Mouse (Mus musculus) hindbrain, postnatal 0 days (tissue): ENCODE results near the gene Magi2. TPM values are rescaled to one million over a fixed set of nuclear protein-coding genes. Genes with fewer than 3 reads are reported as not detected.
"Not testable (repeated sequence)": the region's sequence is repeated elsewhere in the genome, so short reads cannot be mapped to it uniquely, and the experiment has no call there.

Experiments
- ATAC-seq: fragments of 200-750 bp; cut with Nextera tagmentation; 2 replicates; pipeline ENCODE4 v1.8.0; 2017; ENCODE audit warnings: mild to moderate bottlenecking, moderate TSS enrichment, moderate library complexity
- DNase-seq: peaks from one replicate; pipeline ENCODE4 v3.0.0-alpha.2; 2015; ENCODE audit warnings: low spot score
- H3K27ac ChIP-seq: fragments of 300-500 bp; sonication (generic); 2 replicates; pipeline ENCODE4 v1.5.1; 2014; ENCODE audit warnings: mild to moderate bottlenecking
- H3K27me3 ChIP-seq: fragments of 300-500 bp; sonication (generic); 2 replicates; pipeline ENCODE4 v1.6.1; 2014; ENCODE audit warnings: low read length, mixed read lengths; ENCODE audit not compliant: insufficient read depth
- H3K36me3 ChIP-seq: fragments of 300-500 bp; sonication (generic); 2 replicates; pipeline ENCODE4 v1.6.1; 2014; ENCODE audit warnings: low read length, mixed read lengths; ENCODE audit not compliant: insufficient read depth
- H3K4me1 ChIP-seq: fragments of 300-500 bp; sonication (generic); 2 replicates; pipeline ENCODE4 v1.6.1; 2014; ENCODE audit warnings: antibody characterized with exemption, low read length, mixed read lengths; ENCODE audit not compliant: insufficient read depth
- H3K4me2 ChIP-seq: fragments of 300-500 bp; sonication (generic); 2 replicates; pipeline ENCODE4 v1.6.1; 2014; ENCODE audit warnings: low read depth, mild to moderate bottlenecking, low read length, moderate library complexity, mixed read lengths
- H3K4me3 ChIP-seq: fragments of 300-500 bp; sonication (generic); 2 replicates; pipeline ENCODE4 v1.5.1; 2014; ENCODE audit warnings: low read length
- H3K9ac ChIP-seq: fragments of 300-500 bp; sonication (generic); replicated peaks from 2 replicates; pipeline ENCODE4 v1.6.1; 2014; ENCODE audit warnings: mild to moderate bottlenecking, low read length, moderate library complexity, mixed read lengths
- H3K9me3 ChIP-seq: fragments of 300-500 bp; sonication (generic); 2 replicates; pipeline ENCODE4 v1.6.1; 2016; ENCODE audit warnings: low read length, mixed read lengths
- CTCF ChIP-seq: IDR thresholded peaks from 2 replicates; pipeline ENCODE4 v1.5.1; 2016; ENCODE audit warnings: antibody characterized with exemption, control low read depth, low read depth
- WGBS: fragments of 180-500 bp; shearing (Covaris S2); extraction: QIAGEN DNeasy Blood & Tissue Kit; methylation state at CpG from one replicate; pipeline ENCODE4 v1.1.7; 2014; 5-methylcytosine and 5-hydroxymethylcytosine counted together
- polyA plus RNA-seq: library from polyadenylated mRNA; unstranded; fragments of >200 nt; fragmentation: Nextera tagmentation; extraction: Ambion mirVana; gene quantifications from 2 replicates; pipeline ENCODE4 v1.2.1, GENCODE M21; 2015
- total RNA-seq: library from RNA; depleted of rRNA; stranded (reverse); fragments of >200 nt; gene quantifications from 2 replicates; pipeline ENCODE4 v1.2.3, GENCODE M21; 2014

Gene Magi2
- total and polyA plus RNA-seq, 2 experiments from 2014 or later = 17.3 to 45.5 TPM

DNA sequence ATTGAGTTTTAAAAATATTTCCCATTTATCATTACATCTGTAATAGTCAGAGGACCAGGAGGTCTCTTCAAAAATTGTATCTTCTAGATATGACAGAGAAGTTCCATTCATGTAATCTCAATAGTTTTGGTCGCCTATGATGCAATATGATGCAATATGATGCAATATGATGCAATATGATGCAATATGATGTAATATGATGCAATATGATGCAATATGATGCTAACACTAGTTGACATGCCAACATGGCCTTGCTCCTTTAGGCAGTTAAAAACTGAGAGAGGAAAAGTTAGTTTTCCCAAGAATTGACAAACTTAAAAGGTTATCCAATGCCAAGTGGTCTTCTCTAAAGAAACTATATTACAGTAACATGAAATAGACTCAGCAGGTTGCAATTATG, 83.0 kb downstream of the Magi2 start:
- no peak for DNase-seq
- H3K27ac ChIP-seq = no peak overlapping the region
- H3K36me3 ChIP-seq = no peaks in the 10 kb centered on the region
- H3K4me1 ChIP-seq = no peaks in the 10 kb centered on the region
- H3K9me3 ChIP-seq = no peaks in the 10 kb centered on the region
- ATAC-seq = no peak
- no peak overlapping the region for H3K4me3 ChIP-seq
- H3K27me3 ChIP-seq = no peaks in the 10 kb centered on the region
- TF ChIP-seq CTCF = no peak
- no peak overlapping the region for H3K4me2 ChIP-seq
- WGBS = 77% methylated on average over 1 of the region's 1 CpGs
- no peak overlapping the region for H3K9ac ChIP-seq

DNA sequence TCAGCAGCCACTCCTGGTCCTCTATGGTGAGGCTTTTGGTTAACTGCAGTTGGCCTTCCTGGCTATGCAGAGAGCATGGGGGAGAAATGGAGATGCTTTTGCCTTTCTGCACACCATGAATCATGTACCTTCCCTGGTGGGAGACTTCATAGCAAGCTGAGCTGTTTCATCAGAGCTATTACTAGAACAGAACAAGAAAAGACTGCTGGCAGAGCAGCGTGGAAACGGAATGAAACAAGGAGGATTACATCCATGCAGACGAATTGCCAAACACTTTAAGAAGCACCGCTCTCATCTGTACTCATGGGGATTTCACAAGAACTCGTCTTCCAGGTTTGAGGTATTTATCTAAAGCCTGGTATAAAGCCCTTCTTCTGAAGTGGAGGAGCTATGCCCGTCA, 95.7 kb downstream of the Magi2 start:
- no peak overlapping the region for H3K9ac ChIP-seq
- DNase-seq (no peak), ATAC-seq (no peak)
- no peaks in the 10 kb centered on the region for H3K27me3 ChIP-seq
- H3K4me2 ChIP-seq = no peak overlapping the region
- no peak for TF ChIP-seq CTCF
- no peaks in the 10 kb centered on the region for H3K4me1 ChIP-seq
- H3K36me3 ChIP-seq = no peaks in the 10 kb centered on the region
- H3K9me3 ChIP-seq = no peaks in the 10 kb centered on the region
- 67% methylated on average over 6 of the region's 6 CpGs for WGBS
- H3K27ac ChIP-seq = no peak overlapping the region
- no peak overlapping the region for H3K4me3 ChIP-seq

DNA sequence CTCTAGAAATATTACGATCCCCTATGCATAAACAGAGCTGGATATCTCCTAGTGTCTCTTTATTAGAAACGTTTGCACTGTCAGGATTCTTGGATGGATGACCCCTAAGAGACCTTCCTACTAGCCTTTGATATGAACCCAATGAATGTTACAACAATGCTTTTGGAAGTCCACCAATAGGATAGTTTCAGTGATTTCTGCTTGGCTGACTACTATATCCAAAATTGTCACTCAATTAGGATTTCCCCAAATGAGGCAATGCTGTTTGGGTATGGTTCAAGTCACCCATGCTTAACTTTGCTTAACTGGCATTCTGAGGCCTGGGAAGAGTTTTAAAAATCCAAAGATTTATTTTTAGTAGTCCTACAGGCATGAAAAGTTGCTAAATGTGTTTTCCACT, 110.7 kb downstream of the Magi2 start:
- TF ChIP-seq CTCF = no peak
- no peaks in the 10 kb centered on the region for H3K27me3 ChIP-seq
- H3K9me3 ChIP-seq = no peaks in the 10 kb centered on the region
- ATAC-seq (no peak), DNase-seq (no peak)
- no peaks in the 10 kb centered on the region for H3K36me3 ChIP-seq
- no peak overlapping the region for H3K4me3 ChIP-seq
- H3K27ac ChIP-seq = no peak overlapping the region
- H3K9ac ChIP-seq = no peak overlapping the region
- H3K4me1 ChIP-seq = no peaks in the 10 kb centered on the region
- WGBS = 59% methylated on average over 2 of the region's 2 CpGs
- H3K4me2 ChIP-seq = no peak overlapping the region

DNA sequence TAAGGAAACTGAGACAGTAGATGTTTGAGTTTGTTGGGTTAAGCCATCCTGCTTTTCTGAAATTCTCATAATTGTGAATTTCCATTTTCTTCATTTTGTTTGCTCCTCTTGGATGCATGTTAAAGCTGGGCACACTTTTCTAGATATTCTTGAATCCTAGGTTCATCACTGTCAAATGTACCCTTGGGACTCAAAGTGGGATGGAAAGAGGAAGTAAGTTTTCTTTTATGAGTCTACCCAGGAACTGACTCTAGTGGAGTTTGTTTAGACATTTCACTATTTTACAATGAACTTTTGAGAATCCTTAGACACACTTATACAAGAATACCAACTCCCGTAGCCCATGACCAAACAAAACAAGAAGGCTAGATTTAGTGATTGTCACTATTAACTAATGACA, 141.3 kb downstream of the Magi2 start:
- ATAC-seq = no peak
- H3K4me1 ChIP-seq = no peaks in the 10 kb centered on the region
- no peak overlapping the region for H3K4me3 ChIP-seq
- H3K4me2 ChIP-seq = no peak overlapping the region
- no peak overlapping the region for H3K27ac ChIP-seq
- H3K36me3 ChIP-seq = no peaks in the 10 kb centered on the region
- no peaks in the 10 kb centered on the region for H3K27me3 ChIP-seq
- WGBS = 91% methylated on average over 1 of the region's 1 CpGs
- H3K9ac ChIP-seq = no peak overlapping the region
- TF ChIP-seq CTCF = no peak
- DNase-seq = no peak
- H3K9me3 ChIP-seq = no peaks in the 10 kb centered on the region

DNA sequence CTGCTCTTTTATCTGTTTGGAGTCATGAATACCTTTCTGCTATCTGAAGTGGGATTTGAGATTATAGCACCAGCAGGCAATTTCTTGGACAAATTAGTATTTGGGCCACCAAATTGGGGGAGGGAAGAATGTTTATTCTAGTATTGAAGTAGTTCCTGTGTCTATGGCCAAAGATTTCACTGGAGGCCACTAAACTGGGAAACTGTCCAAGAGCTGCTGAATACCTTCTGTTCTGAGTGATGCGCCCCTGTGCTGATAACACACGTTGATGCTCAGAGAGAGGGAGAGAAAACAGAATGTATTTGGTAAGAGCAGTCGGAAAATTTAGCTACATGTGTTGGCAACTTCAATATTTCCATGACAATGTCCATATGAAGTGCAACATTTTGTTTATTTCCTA, 169.0 kb downstream of the Magi2 start:
- Histone ChIP-seq H3K36me3 (no peaks in the 10 kb centered on the region), H3K4me1 (no peaks in the 10 kb centered on the region), H3K9me3 (no peaks in the 10 kb centered on the region), H3K27me3 (no peaks in the 10 kb centered on the region), H3K4me2 (no peak overlapping the region), H3K4me3 (no peak overlapping the region), H3K27ac (no peak overlapping the region), H3K9ac (no peak overlapping the region)
- ATAC-seq = no peak
- DNase-seq = peak; percentile 70
- TF ChIP-seq CTCF = no peak
- WGBS = 39% methylated on average over 3 of the region's 3 CpGs

DNA sequence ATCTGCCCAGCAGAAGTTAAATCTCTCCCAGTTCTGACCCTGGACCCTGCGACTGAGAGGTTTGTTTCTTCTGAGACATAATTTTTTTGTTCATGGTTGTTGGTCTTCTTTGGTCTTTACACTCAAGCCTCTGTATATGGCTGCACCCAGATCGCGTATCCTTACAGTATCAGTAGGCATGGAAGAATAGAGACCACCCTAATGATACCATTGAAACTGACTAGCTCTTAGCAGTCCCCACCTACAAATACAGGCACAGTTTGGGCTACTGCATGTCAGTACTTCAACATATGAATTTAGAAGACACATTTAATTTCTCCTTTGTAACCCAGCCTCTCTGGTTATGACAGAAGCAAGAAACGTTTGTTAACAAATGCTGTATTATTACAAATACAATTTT, 173.5 kb downstream of the Magi2 start:
- Histone ChIP-seq H3K9me3 (no peaks in the 10 kb centered on the region), H3K4me2 (no peak overlapping the region), H3K4me3 (no peak overlapping the region), H3K36me3 (no peaks in the 10 kb centered on the region), H3K27me3 (no peaks in the 10 kb centered on the region), H3K27ac (no peak overlapping the region), H3K9ac (no peak overlapping the region), H3K4me1 (no peaks in the 10 kb centered on the region)
- DNase-seq = no peak
- 93% methylated on average over 4 of the region's 4 CpGs for WGBS
- no peak for TF ChIP-seq CTCF
- no peak for ATAC-seq

DNA sequence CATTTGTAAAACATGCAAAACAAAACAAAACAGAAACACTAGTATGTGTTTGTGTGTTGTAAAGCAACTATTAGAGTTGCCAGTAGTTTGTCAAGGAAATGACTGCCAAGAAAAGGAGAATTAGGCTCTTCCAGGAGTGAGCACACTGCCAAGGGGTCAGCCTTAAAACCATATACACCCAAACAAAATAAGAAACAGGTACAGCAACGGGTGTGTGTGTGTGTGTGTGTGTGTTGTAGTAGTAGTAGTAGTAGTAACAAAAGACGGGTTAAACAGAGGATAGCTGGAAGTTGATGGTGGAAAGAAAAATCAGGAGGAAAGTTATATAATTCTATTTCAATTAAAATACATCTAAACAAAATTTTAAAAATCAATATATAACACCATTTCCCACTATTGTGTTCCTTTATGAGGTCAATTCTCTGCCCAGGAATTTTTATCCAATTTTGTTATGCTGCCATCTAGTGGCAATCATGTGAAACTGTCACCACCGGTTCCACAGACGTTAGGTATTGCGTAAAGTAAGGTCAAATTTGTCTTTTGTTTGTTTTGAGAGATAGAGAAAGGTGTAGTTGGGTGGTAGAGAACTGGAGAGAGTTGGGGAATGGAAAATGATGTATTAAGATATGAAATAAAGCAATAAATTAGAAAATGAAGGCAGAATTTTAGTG, 174.0 kb downstream of the Magi2 start:
- no peaks in the 10 kb centered on the region for H3K9me3 ChIP-seq
- H3K4me1 ChIP-seq = no peaks in the 10 kb centered on the region
- H3K9ac ChIP-seq = no peak overlapping the region
- H3K27ac ChIP-seq = no peak overlapping the region
- no peak overlapping the region for H3K4me2 ChIP-seq
- H3K27me3 ChIP-seq = no peaks in the 10 kb centered on the region
- H3K4me3 ChIP-seq = no peak overlapping the region
- H3K36me3 ChIP-seq = no peaks in the 10 kb centered on the region
- WGBS = 48% methylated on average over 5 of the region's 5 CpGs
- TF ChIP-seq CTCF = peak; percentile 75
- DNase-seq (peak; percentile 77), ATAC-seq (peak; percentile 73)

DNA sequence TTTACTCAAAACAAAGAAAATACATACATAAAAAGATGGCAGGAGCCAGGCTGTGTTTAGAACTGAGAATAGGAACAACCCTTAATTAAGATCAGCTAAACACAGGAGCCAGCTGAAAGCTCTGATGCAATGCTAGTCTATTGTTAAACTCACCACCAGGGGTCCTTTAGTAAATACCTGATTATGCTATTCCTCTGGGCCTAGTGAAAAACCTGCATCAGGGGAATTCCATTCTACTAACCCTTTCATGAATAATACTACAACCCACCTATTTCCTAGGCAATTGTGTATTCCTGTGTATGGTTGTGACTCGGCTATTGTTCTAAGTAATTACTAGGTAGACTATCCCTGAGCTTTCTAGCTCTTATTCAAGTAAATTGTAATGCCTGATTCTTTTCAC, 177.4 kb downstream of the Magi2 start:
- not testable (repeated sequence) for H3K4me3 ChIP-seq, H3K36me3 ChIP-seq, H3K9me3 ChIP-seq, H3K27ac ChIP-seq, H3K4me2 ChIP-seq, H3K9ac ChIP-seq, ATAC-seq, DNase-seq, H3K4me1 ChIP-seq, H3K27me3 ChIP-seq
- WGBS = 83% methylated on average over 1 of the region's 1 CpGs
